Mouse (Mus musculus) heart, embryonic 12.5 days (tissue): ENCODE results near the gene Gdf9. TPM values are rescaled to one million over a fixed set of nuclear protein-coding genes. Genes with fewer than 3 reads are reported as not detected.

Experiments used
- ATAC-seq: fragments of 200-750 bp; cut with Nextera tagmentation; 2 replicates; pipeline ENCODE4 v1.8.0; 2017; ENCODE audit warnings: moderate TSS enrichment, moderate library complexity; ENCODE audit not compliant: insufficient number of reproducible peaks, low FRiP score
- H3K27ac ChIP-seq: fragments of 300-500 bp; sonication (generic); 2 replicates; pipeline ENCODE4 v1.5.1; 2016; ENCODE audit warnings: mild to moderate bottlenecking, moderate library complexity; ENCODE audit not compliant: poor library complexity, severe bottlenecking
- H3K27me3 ChIP-seq: fragments of 300-500 bp; sonication (generic); replicated peaks from 2 replicates; pipeline ENCODE4 v1.6.1; 2016; ENCODE audit warnings: mild to moderate bottlenecking, moderate library complexity
- H3K36me3 ChIP-seq: fragments of 300-500 bp; sonication (generic); 2 replicates; pipeline ENCODE4 v1.6.1; 2016; ENCODE audit warnings: mild to moderate bottlenecking, moderate library complexity
- H3K4me1 ChIP-seq: fragments of 300-500 bp; sonication (generic); replicated peaks from 2 replicates; pipeline ENCODE4 v1.6.1; 2016; ENCODE audit warnings: mild to moderate bottlenecking
- H3K4me2 ChIP-seq: fragments of 300-500 bp; sonication (generic); 2 replicates; pipeline ENCODE4 v1.6.1; 2016; ENCODE audit warnings: mild to moderate bottlenecking, moderate library complexity
- H3K4me3 ChIP-seq: fragments of 300-500 bp; sonication (generic); 2 replicates; pipeline ENCODE4 v1.5.1; 2016; ENCODE audit warnings: mild to moderate bottlenecking
- H3K9ac ChIP-seq: fragments of 300-500 bp; sonication (generic); 2 replicates; pipeline ENCODE4 v1.6.1; 2016; ENCODE audit warnings: mild to moderate bottlenecking, moderate library complexity
- H3K9me3 ChIP-seq: fragments of 300-500 bp; sonication (generic); replicated peaks from 2 replicates; pipeline ENCODE4 v1.6.1; 2016; ENCODE audit warnings: mild to moderate bottlenecking, moderate library complexity
- WGBS: fragments of 180-500 bp; shearing (Covaris S2); methylation state at CpG from one replicate; pipeline ENCODE4 v1.1.7; 2016; 5-methylcytosine and 5-hydroxymethylcytosine counted together
- polyA plus RNA-seq: library from polyadenylated mRNA; unstranded; fragments of >200 nt; fragmentation: Nextera tagmentation; extraction: Ambion mirVana; gene quantifications from 2 replicates; pipeline ENCODE4 v1.2.1, GENCODE M21; 2016

Gdf9 gene
- polyA plus RNA-seq, result 0.56 and 1.3 TPM in 2 replicates

DNA sequence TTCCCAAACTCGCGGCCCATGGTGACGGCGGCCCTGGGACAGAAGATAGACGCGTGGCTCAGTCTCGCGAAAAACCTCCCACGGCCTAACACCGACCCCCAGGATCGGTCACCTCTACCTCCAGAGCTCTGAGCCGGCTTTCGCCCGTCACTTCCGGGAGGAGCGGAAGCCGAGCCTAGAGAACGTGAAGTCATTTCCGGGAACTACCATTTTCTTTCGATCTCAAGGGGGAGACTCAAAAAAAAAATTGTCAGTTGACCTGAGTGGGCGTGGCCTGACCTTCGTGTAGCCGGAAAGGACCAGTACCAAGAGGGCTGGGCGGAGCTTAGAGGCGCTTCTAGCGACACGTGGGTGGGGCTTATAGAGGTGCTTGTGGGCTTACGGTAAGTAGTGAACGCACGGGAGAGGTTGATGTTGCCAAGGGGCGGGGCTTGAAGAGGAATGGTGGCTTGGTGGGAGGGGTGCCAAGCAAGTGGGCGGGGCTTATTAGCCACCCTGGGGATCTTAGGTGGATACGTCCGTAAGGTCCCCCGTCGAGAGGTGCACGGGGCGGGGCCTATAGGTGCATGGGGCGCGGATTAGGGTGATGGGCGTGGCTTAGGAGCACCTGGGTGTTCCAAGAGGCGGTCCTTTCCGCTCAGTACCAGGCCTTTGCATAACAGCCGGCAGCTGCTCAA lies at the start of gene Gdf9, which contains the start of gene Uqcrq:
Gene Gdf9 (plus strand): TSS at position 354 of the 677 bp plus-strand sequence.
Gene Uqcrq (minus strand): TSS at position 162 of the 677 bp plus-strand sequence.
- Histone ChIP-seq H3K36me3 (peaks cover 15% of the 10 kb centered on the region), H3K27ac (peak within 1 kb of the TSS; percentile 75), H3K9me3 (no peaks in the 10 kb centered on the region), H3K27me3 (no peaks in the 10 kb centered on the region), H3K9ac (peak within 1 kb of the TSS; percentile 93), H3K4me1 (peaks cover 23% of the 10 kb centered on the region), H3K4me3 (peak within 1 kb of the TSS; percentile 92), H3K4me2 (peak within 1 kb of the TSS; percentile 84)
- ATAC-seq, result peak; percentile 97
- WGBS, result under 1% methylated on average over 44 of the region's 44 CpGs

DNA sequence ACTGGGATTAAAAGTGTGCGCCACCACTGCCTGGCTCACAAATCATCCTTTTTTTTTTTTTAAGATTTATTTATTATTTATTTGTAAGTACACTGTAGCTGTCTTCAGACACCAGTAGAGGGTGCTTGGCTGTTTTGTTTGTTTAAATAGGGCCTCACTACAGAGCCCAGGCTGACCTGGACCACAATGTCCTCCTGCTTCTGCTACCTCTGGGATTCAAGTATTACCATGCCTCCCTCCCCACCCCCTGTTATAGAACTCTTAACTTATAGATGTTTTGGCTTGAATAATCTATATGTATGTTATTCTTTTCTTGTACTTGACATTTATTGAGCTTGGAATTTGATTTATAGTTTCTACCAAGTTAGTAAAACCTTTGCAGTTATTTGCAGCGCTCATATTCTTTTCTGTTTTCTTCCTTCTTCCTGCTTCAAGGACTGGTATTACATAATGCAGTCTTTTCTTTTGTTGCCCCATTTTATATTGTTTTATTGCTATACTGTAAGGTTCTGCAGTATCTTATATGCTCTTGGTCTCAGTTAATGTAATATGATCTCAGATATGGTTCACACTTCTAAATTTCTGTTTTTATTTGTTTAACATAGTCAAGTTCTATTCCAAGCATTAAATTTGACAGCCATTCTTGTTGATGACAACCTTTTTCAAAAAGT lies 46.9 kb upstream of the Gdf9 start:
- H3K36me3 ChIP-seq, result peaks cover 46% of the 10 kb centered on the region

DNA sequence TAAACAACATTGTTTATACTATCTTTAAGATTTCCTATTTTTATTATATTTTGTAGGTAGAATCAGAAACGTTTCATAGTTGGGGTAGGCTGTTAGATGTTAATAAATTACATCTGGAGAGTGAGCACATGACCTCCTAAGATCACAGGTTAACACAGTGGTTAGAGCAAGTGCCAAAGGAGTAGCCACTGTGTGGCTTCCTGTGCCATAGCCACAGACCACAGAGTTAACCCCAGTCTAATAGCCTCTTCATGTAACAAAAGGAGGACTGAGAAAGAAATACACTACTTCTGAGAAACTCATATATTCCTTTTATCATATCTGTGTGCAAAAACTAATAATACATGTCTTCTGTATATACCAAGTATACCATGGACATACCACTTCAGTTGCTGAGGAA lies 37.0 kb upstream of the Gdf9 start:
- Histone ChIP-seq H3K9me3 (no peaks in the 10 kb centered on the region), H3K27ac (no peak overlapping the region), H3K36me3 (peaks cover 56% of the 10 kb centered on the region), H3K4me2 (no peak overlapping the region), H3K4me1 (no peaks in the 10 kb centered on the region), H3K4me3 (no peak overlapping the region), H3K9ac (no peak overlapping the region), H3K27me3 (no peaks in the 10 kb centered on the region)
- WGBS, result 82% methylated on average over 1 of the region's 1 CpGs
- no peak for ATAC-seq

More for the DNA sequence above, 46.9 kb upstream of the Gdf9 start:
- no peak overlapping the region for H3K27ac ChIP-seq
- H3K4me2 ChIP-seq, result no peak overlapping the region
- no peaks in the 10 kb centered on the region for H3K9me3 ChIP-seq
- 97% methylated on average over 2 of the region's 2 CpGs for WGBS
- 0 out of 2 replicates have a peak, but pooled peaks cover 2% of the 10 kb centered on the region for H3K4me1 ChIP-seq
- no peak overlapping the region for H3K9ac ChIP-seq
- ATAC-seq, result no peak
- no peaks in the 10 kb centered on the region for H3K27me3 ChIP-seq
- H3K4me3 ChIP-seq, result no peak overlapping the region

DNA sequence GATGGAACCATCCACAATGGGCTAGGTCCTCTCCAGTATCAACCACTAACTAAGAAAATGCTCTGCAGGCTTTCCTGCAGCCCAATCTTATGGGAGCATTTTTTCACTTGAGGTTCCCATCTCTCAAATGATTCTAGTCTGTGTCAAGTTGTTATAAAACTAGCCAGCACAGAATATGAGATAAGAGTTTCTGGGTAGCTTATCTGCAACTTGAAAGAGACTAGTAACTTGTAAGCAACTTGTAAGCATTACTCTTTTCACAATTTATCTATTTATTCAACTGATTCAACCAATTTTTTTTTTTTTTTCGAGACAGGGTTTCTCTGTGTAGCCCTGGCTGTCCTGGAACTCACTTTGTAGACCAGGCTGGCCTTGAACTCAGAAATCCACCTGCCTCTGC lies 27.2 kb upstream of the Gdf9 start:
- H3K4me1 ChIP-seq, result no peaks in the 10 kb centered on the region
- peaks cover 80% of the 10 kb centered on the region for H3K36me3 ChIP-seq
- H3K9ac ChIP-seq, result no peak overlapping the region
- H3K4me3 ChIP-seq, result no peak overlapping the region
- H3K27ac ChIP-seq, result no peak overlapping the region
- no peaks in the 10 kb centered on the region for H3K27me3 ChIP-seq
- H3K4me2 ChIP-seq, result no peak overlapping the region
- 80% methylated on average over 1 of the region's 1 CpGs for WGBS
- no peaks in the 10 kb centered on the region for H3K9me3 ChIP-seq
- no peak for ATAC-seq

DNA sequence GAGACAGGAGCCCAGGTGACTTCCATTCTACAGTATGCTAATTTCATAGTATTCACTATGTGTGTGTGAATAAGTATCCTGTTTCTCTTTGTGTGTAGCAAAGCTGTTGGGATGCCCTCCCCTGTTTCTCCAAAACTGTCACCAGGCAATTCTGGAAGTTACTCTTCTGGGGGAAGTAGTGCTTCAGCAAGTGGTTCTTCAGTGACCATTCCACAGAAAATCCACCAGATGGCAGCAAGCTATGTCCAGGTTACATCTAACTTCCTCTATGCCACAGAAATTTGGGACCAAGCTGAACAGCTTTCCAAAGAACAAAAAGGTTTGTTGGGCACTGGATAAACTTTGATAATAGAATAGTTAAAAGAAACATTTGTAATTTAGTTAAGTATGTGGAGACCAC lies 19.1 kb upstream of the Gdf9 start:
- no peak overlapping the region for H3K4me2 ChIP-seq
- no peak for ATAC-seq
- H3K9ac ChIP-seq, result no peak overlapping the region
- peaks cover 83% of the 10 kb centered on the region for H3K36me3 ChIP-seq
- H3K27me3 ChIP-seq, result no peaks in the 10 kb centered on the region
- H3K27ac ChIP-seq, result no peak overlapping the region
- H3K9me3 ChIP-seq, result no peaks in the 10 kb centered on the region
- H3K4me3 ChIP-seq, result no peak overlapping the region
- no peaks in the 10 kb centered on the region for H3K4me1 ChIP-seq

DNA sequence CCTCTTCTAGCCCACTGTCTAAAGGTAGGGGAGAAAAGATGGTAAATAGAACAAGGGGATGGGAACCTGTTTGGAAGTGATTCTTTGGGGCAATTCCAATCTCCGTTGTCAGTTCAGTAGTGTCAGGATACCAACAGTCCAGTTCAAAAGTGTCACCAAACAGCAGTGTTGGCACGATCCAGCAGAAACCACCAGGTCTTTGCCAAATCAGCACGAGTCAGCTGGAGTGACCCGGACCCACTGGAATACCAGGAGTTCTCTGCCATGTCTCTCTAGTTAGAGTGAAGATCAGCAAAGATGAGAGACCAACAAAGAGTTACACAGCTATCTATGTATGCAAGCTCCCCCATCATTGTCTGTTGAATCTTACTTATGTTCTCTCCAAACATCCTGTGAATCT lies 17.0 kb upstream of the Gdf9 start:
- H3K4me2 ChIP-seq, result no peak overlapping the region
- no peaks in the 10 kb centered on the region for H3K9me3 ChIP-seq
- WGBS, result 88% methylated on average over 4 of the region's 4 CpGs
- ATAC-seq, result no peak
- H3K27me3 ChIP-seq, result no peaks in the 10 kb centered on the region
- H3K9ac ChIP-seq, result no peak overlapping the region
- no peak overlapping the region for H3K4me3 ChIP-seq
- no peak overlapping the region for H3K27ac ChIP-seq
- H3K4me1 ChIP-seq, result no peaks in the 10 kb centered on the region
- H3K36me3 ChIP-seq, result peaks cover 84% of the 10 kb centered on the region

DNA sequence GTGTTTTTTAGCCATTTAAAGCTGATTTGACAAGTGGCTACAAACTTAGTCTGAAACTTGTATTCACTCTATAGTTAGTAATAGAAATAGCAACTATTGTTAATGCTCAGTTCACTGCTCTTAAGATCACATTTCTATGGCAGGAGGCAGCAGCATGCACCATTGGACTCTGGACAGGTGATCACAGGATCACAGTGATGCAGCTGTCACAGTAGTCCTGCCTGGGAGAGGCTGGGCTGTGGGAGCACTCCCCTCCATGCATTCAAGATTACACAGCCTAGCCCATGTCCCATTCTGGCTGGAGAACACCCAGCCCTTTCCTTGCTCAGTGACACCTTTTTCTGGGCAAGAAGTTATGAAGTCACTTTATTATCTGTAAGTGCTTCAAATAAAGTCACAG lies 12.8 kb upstream of the Gdf9 start:
- no peak overlapping the region for H3K4me2 ChIP-seq
- H3K9me3 ChIP-seq, result no peaks in the 10 kb centered on the region
- H3K27me3 ChIP-seq, result no peaks in the 10 kb centered on the region
- peaks cover 4% of the 10 kb centered on the region; the same call in 1 of the 2 replicates for H3K4me1 ChIP-seq
- ATAC-seq, result no peak
- no peak overlapping the region for H3K27ac ChIP-seq
- H3K9ac ChIP-seq, result no peak overlapping the region
- peaks cover 78% of the 10 kb centered on the region for H3K36me3 ChIP-seq
- no peak overlapping the region for H3K4me3 ChIP-seq

DNA sequence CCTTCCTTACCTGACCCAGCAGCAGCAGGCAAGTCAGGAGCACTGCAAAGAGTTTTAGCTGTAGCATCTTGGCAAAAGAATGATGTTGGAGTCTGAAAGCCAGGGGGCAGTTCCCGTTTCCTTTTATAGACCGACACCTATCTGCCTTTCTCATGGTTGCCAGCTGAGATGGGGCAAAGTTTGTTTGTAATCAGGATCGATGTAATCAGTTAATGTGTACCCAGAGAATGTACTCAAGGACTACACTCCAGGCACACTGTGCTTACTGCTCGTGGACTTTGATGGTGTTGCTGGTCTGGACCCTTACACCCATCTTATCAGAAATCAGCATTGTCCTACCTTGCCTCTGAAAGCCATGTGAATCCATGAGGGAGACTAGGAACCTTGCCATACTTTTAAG lies 7.8 kb upstream of the Gdf9 start, which contains the start of gene Leap2:
Gene Leap2 (minus strand): TSS at position 135 of the 400 bp plus-strand sequence.
- H3K27me3 ChIP-seq, result no peaks in the 10 kb centered on the region
- ATAC-seq, result no peak
- no peaks in the 10 kb centered on the region for H3K9me3 ChIP-seq
- peaks cover 25% of the 10 kb centered on the region for H3K4me1 ChIP-seq
- H3K4me2 ChIP-seq, result no peak within 1 kb of the TSS
- WGBS, result 74% methylated on average over 4 of the region's 4 CpGs
- H3K27ac ChIP-seq, result no peak within 1 kb of the TSS
- no peak within 1 kb of the TSS for H3K9ac ChIP-seq
- H3K36me3 ChIP-seq, result peaks cover 38% of the 10 kb centered on the region
- no peak within 1 kb of the TSS for H3K4me3 ChIP-seq

DNA sequence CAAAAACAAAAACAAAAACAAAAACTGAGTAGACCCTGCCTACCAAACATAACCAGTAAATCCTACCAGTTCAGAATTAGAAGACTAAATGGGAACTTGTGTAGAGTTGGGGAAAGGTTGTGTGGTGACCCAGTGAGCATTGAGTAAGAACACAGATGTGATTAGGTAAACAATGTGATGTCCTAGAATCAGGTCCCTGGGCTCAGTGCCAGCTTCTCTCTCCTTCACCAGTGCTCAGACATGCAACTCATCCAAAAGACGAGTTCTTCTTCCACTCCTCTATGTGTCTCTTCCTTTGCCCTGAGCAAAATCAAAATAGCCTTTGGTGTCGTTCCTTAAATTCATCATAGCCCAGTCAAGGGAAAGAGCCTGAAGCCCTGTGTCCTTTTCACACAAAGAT lies 6.0 kb upstream of the Gdf9 start:
- peak overlapping the region; percentile 36; the same call in 1 of the 2 replicates for H3K27ac ChIP-seq

DNA sequence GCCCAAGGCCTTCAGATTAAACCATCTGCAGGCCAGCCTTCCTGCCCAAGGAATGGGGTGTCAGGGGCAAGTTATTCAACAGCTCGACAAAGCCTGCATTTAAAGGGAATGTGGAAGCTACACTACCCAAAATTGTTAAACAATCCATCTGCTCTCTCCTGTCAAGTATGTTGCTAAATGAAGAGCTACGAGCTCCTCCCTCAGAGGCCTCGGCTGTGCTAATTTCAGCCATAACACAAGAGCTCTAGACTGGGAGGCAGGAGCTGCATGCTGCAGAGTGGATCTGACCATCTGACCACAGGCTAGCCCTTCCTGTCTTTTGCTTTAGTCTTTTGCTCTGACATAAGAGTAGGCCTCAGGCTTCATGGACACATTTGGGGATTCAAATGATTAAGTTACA lies 5.6 kb upstream of the Gdf9 start:
- WGBS, result 48% methylated on average over 3 of the region's 3 CpGs
- Histone ChIP-seq H3K36me3 (peaks cover 32% of the 10 kb centered on the region), H3K9ac (no peak overlapping the region), H3K27ac (peak overlapping the region; percentile 36; the same call in 1 of the 2 replicates), H3K4me1 (peaks cover 31% of the 10 kb centered on the region), H3K9me3 (no peaks in the 10 kb centered on the region), H3K4me3 (no peak overlapping the region), H3K4me2 (no peak overlapping the region), H3K27me3 (no peaks in the 10 kb centered on the region)
- ATAC-seq, result no peak

More for the DNA sequence above, 6.0 kb upstream of the Gdf9 start:
- no peak overlapping the region for H3K4me3 ChIP-seq
- ATAC-seq, result no peak
- H3K4me2 ChIP-seq, result no peak overlapping the region
- H3K9me3 ChIP-seq, result no peaks in the 10 kb centered on the region
- 68% methylated on average over 2 of the region's 2 CpGs for WGBS
- no peaks in the 10 kb centered on the region for H3K27me3 ChIP-seq
- peaks cover 36% of the 10 kb centered on the region for H3K36me3 ChIP-seq
- H3K4me1 ChIP-seq, result peaks cover 31% of the 10 kb centered on the region
- H3K9ac ChIP-seq, result no peak overlapping the region

DNA sequence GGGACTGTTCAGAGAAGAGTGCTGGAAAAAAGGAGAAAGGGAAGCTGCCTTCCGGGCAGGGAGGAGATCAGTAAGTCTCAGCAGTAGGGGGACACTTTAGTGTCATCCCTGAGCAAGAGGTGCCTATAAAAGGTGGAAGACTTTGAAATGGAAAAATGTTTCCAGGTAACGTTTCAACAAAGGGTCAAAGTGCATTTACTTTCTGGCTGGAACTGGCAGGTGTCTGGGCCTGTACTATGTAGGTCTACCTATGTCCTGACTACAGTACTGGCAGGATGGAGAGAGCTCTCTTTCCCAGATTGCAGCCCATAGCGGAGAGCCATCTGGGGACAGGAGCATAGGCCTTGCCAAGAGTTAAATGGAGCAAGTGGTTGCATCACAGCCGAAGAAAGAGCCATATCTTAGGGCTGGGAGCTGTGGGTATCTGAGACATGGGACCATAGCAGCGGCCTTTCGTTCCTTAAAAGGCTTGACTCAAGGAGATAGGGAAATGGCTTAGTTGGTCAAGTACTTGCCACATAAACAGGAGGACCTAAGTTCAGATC lies 5.0 kb upstream of the Gdf9 start:
- H3K4me2 ChIP-seq, result no peak overlapping the region
- no peak overlapping the region for H3K9ac ChIP-seq

More for the DNA sequence above, 5.0 kb upstream of the Gdf9 start:
- no peak for ATAC-seq
- Histone ChIP-seq H3K36me3 (peaks cover 30% of the 10 kb centered on the region), H3K9me3 (no peaks in the 10 kb centered on the region), H3K27me3 (no peaks in the 10 kb centered on the region), H3K4me3 (no peak overlapping the region), H3K27ac (no peak overlapping the region), H3K4me1 (peaks cover 31% of the 10 kb centered on the region)
- WGBS, result 80% methylated on average over 6 of the region's 6 CpGs
